Mouse (Mus musculus): ENCODE results near the gene Pou5f2. TPM values are rescaled to one million over a fixed set of nuclear protein-coding genes. Genes with fewer than 3 reads are reported as not detected.

Gene Pou5f2
- polyA plus RNA-seq, 1 experiment from 2014 or later = 1.1 TPM

DNA sequence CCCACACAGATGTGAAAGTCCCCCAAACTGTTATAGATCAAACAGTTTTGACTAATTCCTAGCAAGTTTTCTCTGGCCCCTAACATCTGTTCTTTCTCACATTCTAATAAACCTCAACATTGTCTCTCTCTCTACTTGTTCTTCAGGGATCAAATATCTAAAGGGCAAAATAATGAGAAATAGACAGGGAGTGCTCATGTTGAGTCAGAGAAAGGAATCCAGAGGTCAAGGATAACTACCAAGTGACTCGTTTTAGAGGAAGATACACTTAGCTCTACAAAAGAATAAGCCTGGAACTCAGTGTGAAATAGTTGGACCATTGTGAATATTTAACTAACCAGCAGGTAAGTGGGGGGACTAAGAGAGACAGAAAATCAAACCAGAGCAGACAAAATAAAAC lies 8.1 kb downstream of the Pou5f2 start:
- no peaks in the 10 kb centered on the region for H3K36me3 ChIP-seq (ENCODE audit: control insufficient read depth, insufficient read depth, low read length)
- no peaks in the 10 kb centered on the region for H3K27me3 ChIP-seq (replicated peaks; ENCODE audit: control insufficient read depth, insufficient read depth, low read length)
- H3K27ac ChIP-seq (ENCODE audit: low read depth, low read length) = no peak overlapping the region
- no peak overlapping the region for H3K4me2 ChIP-seq (ENCODE audit: low read length)
- H3K9ac ChIP-seq (ENCODE audit: low read depth, low read length) = no peak overlapping the region
- no peak for ATAC-seq
- WGBS = 55% methylated on average over 1 of the region's 1 CpGs
- H3K4me1 ChIP-seq (ENCODE audit: control insufficient read depth, insufficient read depth, low read depth, low read length) = no peaks in the 10 kb centered on the region
- H3K9me3 ChIP-seq (ENCODE audit: control insufficient read depth, low read length) = no peaks in the 10 kb centered on the region
- no peak overlapping the region for H3K4me3 ChIP-seq (ENCODE audit: low read length)

DNA sequence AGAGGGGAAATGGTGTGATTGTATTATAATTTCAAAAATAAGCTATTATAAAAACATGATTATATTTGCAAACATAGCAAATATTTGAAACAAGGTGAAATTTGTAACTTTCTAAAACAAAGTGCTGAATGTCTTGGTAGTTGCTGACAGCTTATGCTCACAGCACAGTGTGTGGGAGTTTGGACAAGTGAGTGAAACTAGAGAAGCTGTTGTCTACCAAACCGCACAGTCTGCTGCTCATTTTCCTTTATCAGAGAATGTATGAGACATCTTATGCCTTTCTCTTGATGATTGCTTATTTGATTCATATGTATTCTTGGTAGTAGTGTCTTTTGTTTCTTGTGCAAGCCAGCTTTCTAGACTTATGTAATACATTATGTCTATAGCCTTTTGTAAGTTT lies 12.5 kb downstream of the Pou5f2 start:
- ATAC-seq = no peak
- Histone ChIP-seq H3K4me3 (ENCODE audit: low read length) (no peak overlapping the region), H3K27me3 (replicated peaks; ENCODE audit: control insufficient read depth, insufficient read depth, low read length) (no peaks in the 10 kb centered on the region), H3K27ac (ENCODE audit: low read depth, low read length) (no peak overlapping the region), H3K4me2 (ENCODE audit: low read length) (no peak overlapping the region), H3K36me3 (ENCODE audit: control insufficient read depth, insufficient read depth, low read length) (no peaks in the 10 kb centered on the region), H3K9ac (ENCODE audit: low read depth, low read length) (no peak overlapping the region), H3K9me3 (ENCODE audit: control insufficient read depth, low read length) (no peaks in the 10 kb centered on the region), H3K4me1 (ENCODE audit: control insufficient read depth, insufficient read depth, low read depth, low read length) (no peaks in the 10 kb centered on the region)
- 87% methylated on average over 1 of the region's 1 CpGs for WGBS

DNA sequence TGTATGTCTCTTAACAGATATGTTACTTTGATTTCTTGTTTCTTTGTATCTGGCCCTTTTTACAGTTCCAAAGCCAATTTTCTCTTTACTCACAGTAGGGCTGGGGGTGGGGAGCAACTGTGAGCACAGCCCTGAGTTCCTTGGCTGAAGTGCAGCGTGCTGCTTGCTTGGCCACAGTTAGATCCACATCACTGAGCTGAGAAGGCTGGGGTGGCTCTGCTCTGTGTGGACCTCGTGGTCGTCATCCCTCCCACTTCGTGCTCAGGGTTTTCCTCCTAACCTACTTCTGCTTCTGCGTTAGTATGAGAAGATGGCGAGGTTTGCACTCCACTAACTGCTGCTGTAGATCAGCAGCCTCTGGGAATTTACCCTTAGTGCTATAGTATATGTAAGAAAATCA lies 18.5 kb downstream of the Pou5f2 start:
- H3K27ac ChIP-seq (ENCODE audit: low read depth, low read length) = no peak overlapping the region
- no peaks in the 10 kb centered on the region for H3K4me1 ChIP-seq (ENCODE audit: control insufficient read depth, insufficient read depth, low read depth, low read length)
- 67% methylated on average over 6 of the region's 6 CpGs for WGBS
- no peaks in the 10 kb centered on the region for H3K36me3 ChIP-seq (ENCODE audit: control insufficient read depth, insufficient read depth, low read length)
- no peaks in the 10 kb centered on the region for H3K27me3 ChIP-seq (replicated peaks; ENCODE audit: control insufficient read depth, insufficient read depth, low read length)
- no peak overlapping the region for H3K9ac ChIP-seq (ENCODE audit: low read depth, low read length)
- H3K4me3 ChIP-seq (ENCODE audit: low read length) = no peak overlapping the region
- no peak; the same call in 1 of the 2 replicates for ATAC-seq
- H3K4me2 ChIP-seq (ENCODE audit: low read length) = no peak overlapping the region
- H3K9me3 ChIP-seq (ENCODE audit: control insufficient read depth, low read length) = no peaks in the 10 kb centered on the region

DNA sequence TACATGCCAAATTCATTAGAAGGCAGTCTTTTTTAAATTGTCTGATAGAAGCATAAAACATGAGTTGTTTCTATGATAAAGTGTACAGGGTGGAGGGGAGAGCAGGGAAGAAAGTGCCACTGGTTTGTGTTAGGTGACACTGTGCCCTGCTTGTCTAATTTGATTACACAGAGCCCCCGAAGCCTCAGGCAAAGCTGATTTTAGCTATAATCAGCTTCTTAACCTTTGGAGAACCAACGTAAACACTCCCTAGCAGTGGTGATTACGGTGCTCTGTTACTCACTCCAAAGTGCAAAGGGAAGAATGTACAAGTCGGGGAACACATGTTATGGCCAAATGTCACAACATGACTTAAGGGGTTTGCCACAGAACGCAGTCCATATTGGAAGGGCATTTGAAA lies 20.4 kb downstream of the Pou5f2 start:
- Histone ChIP-seq H3K9me3 (ENCODE audit: control insufficient read depth, low read length) (no peaks in the 10 kb centered on the region), H3K27ac (ENCODE audit: low read depth, low read length) (no peak overlapping the region), H3K4me3 (ENCODE audit: low read length) (no peak overlapping the region), H3K36me3 (ENCODE audit: control insufficient read depth, insufficient read depth, low read length) (no peaks in the 10 kb centered on the region), H3K27me3 (replicated peaks; ENCODE audit: control insufficient read depth, insufficient read depth, low read length) (no peaks in the 10 kb centered on the region), H3K4me1 (ENCODE audit: control insufficient read depth, insufficient read depth, low read depth, low read length) (no peaks in the 10 kb centered on the region), H3K4me2 (ENCODE audit: low read length) (no peak overlapping the region), H3K9ac (ENCODE audit: low read depth, low read length) (no peak overlapping the region)
- WGBS = 72% methylated on average over 5 of the region's 5 CpGs
- ATAC-seq = no peak

Other genes with a start within 250 kb of the Pou5f2 start
- gene Nr2f1, start 174.9 kb downstream of the Pou5f2 start, polyA plus RNA-seq (2015; fragmentation: Nextera tagmentation; extraction: Ambion mirVana) = 42.9 and 44.3 TPM in 2 replicates

All from hindbrain, embryonic 16.5 days (tissue).